Mouse (Mus musculus) intestine, embryonic 15.5 days (tissue): ENCODE measurements around the gene Osbpl9. TPM values are rescaled to one million over a fixed set of nuclear protein-coding genes. Genes with fewer than 3 reads are reported as not detected.

ENCODE experiments used
- ATAC-seq: fragments of 200-750 bp; cut with Nextera tagmentation; 2 replicates; pipeline ENCODE4 v1.8.0; 2017; ENCODE audit warnings: moderate TSS enrichment, moderate library complexity
- H3K27ac ChIP-seq: fragments of 300-500 bp; sonication (generic); 2 replicates; pipeline ENCODE4 v1.5.1; 2015; ENCODE audit warnings: mild to moderate bottlenecking, inconsistent platforms
- H3K27me3 ChIP-seq: fragments of 300-500 bp; sonication (generic); replicated peaks from 2 replicates; pipeline ENCODE4 v1.6.1; 2015; ENCODE audit warnings: inconsistent platforms
- H3K36me3 ChIP-seq: fragments of 300-500 bp; sonication (generic); 2 replicates; pipeline ENCODE4 v1.6.1; 2015; ENCODE audit warnings: inconsistent platforms
- H3K4me1 ChIP-seq: fragments of 300-500 bp; sonication (generic); replicated peaks from 2 replicates; pipeline ENCODE4 v1.6.1; 2015; ENCODE audit warnings: inconsistent platforms
- H3K4me2 ChIP-seq: fragments of 300-500 bp; sonication (generic); replicated peaks from 2 replicates; pipeline ENCODE4 v1.6.1; 2015; ENCODE audit warnings: mild to moderate bottlenecking, inconsistent platforms
- H3K4me3 ChIP-seq: fragments of 300-500 bp; sonication (generic); replicated peaks from 2 replicates; pipeline ENCODE4 v1.5.1; 2015; ENCODE audit warnings: inconsistent platforms
- H3K9ac ChIP-seq: fragments of 300-500 bp; sonication (generic); 2 replicates; pipeline ENCODE4 v1.6.1; 2015; ENCODE audit warnings: inconsistent platforms
- H3K9me3 ChIP-seq: fragments of 300-500 bp; sonication (generic); 2 replicates; pipeline ENCODE4 v1.6.1; 2016; ENCODE audit warnings: inconsistent platforms
- WGBS: fragments of 180-500 bp; shearing (Covaris S2); methylation state at CpG from one replicate; pipeline ENCODE4 v1.1.7; 2015; 5-methylcytosine and 5-hydroxymethylcytosine counted together
- polyA plus RNA-seq: library from polyadenylated mRNA; unstranded; fragments of >200 nt; fragmentation: Nextera tagmentation; extraction: Ambion mirVana; gene quantifications from 2 replicates; pipeline ENCODE4 v1.2.1, GENCODE M21; 2015

Gene Osbpl9
- polyA plus RNA-seq, 1 experiment from 2014 or later, result 56.1 TPM

DNA sequence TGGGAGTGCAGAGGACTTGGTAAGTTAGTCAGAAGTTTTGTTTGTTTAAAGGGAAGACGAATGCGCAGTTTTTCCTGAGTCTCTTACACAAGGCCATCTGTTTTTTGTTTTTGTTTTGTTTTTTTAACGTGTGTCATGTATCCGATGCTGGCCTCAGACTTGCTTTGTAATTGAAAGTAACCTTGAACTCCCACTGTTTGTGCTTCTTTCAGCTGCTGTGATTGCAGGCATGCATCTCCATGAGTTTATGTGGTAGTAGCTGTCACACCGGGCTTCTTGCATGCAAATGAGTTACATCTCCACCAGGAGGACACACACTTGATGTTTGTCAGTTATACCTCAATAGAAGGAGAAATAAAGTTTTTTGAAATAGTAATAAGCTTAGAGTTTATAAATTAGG lies 158.3 kb downstream of the Osbpl9 start:
- Histone ChIP-seq H3K36me3 (peaks cover 29% of the 10 kb centered on the region), H3K4me2 (no peak overlapping the region), H3K4me1 (no peaks in the 10 kb centered on the region), H3K9me3 (no peaks in the 10 kb centered on the region), H3K4me3 (no peak overlapping the region), H3K27me3 (no peaks in the 10 kb centered on the region), H3K9ac (no peak overlapping the region), H3K27ac (no peak overlapping the region)
- no peak for ATAC-seq
- 67% methylated on average over 5 of the region's 5 CpGs for WGBS

DNA sequence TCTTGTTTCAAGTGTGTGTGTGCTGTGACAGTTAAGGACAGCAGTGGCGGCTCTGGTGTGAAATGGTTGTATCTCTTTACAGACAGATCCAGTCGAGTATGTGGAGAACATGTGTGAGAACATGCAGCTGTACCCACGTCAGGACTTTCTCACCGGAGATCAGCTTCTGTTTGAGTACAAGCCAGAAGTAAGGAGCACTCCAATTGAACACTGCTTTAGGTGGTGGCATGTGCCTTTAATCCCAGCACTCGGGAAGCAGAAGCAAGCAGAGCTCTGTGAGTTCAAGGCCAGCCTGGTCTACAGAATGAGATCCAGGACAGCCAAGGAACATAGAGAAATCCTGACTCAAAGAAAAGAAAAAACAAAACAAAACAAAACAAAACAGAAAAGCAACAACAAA lies 158.8 kb downstream of the Osbpl9 start:
- H3K4me2 ChIP-seq, result no peak overlapping the region
- H3K9ac ChIP-seq, result no peak overlapping the region
- 70% methylated on average over 5 of the region's 5 CpGs for WGBS
- H3K27me3 ChIP-seq, result no peaks in the 10 kb centered on the region
- H3K27ac ChIP-seq, result no peak overlapping the region
- no peak for ATAC-seq
- no peak overlapping the region for H3K4me3 ChIP-seq
- no peaks in the 10 kb centered on the region for H3K9me3 ChIP-seq
- H3K4me1 ChIP-seq, result no peaks in the 10 kb centered on the region
- H3K36me3 ChIP-seq, result peaks cover 29% of the 10 kb centered on the region

GRCm38 (mm10) chr4:109042739-109043138 lies 159.3 kb downstream of the Osbpl9 start:
- Histone ChIP-seq H3K27me3 (no peaks in the 10 kb centered on the region), H3K9me3 (no peaks in the 10 kb centered on the region), H3K36me3 (peaks cover 28% of the 10 kb centered on the region), H3K4me3 (no peak overlapping the region), H3K4me1 (no peaks in the 10 kb centered on the region), H3K9ac (no peak overlapping the region), H3K27ac (no peak overlapping the region), H3K4me2 (no peak overlapping the region)
- ATAC-seq, result no peak
- 86% methylated on average over 4 of the region's 4 CpGs for WGBS

GRCm38 (mm10) chr4:109036327-109036726 lies 165.7 kb downstream of the Osbpl9 start:
- Histone ChIP-seq H3K4me1 (no peaks in the 10 kb centered on the region), H3K9me3 (no peaks in the 10 kb centered on the region), H3K27ac (no peak overlapping the region), H3K27me3 (no peaks in the 10 kb centered on the region), H3K36me3 (peaks cover 8% of the 10 kb centered on the region), H3K9ac (no peak overlapping the region), H3K4me3 (no peak overlapping the region), H3K4me2 (no peak overlapping the region)
- no peak for ATAC-seq

GRCm38 (mm10) chr4:109030266-109030665 lies 171.8 kb downstream of the Osbpl9 start:
- H3K4me3 ChIP-seq, result no peak overlapping the region
- no peaks in the 10 kb centered on the region for H3K9me3 ChIP-seq
- H3K27me3 ChIP-seq, result no peaks in the 10 kb centered on the region
- no peaks in the 10 kb centered on the region for H3K4me1 ChIP-seq
- H3K27ac ChIP-seq, result no peak overlapping the region
- H3K36me3 ChIP-seq, result no peaks in the 10 kb centered on the region
- no peak overlapping the region for H3K9ac ChIP-seq
- 96% methylated on average over 2 of the region's 2 CpGs for WGBS
- ATAC-seq, result no peak
- no peak overlapping the region for H3K4me2 ChIP-seq

DNA sequence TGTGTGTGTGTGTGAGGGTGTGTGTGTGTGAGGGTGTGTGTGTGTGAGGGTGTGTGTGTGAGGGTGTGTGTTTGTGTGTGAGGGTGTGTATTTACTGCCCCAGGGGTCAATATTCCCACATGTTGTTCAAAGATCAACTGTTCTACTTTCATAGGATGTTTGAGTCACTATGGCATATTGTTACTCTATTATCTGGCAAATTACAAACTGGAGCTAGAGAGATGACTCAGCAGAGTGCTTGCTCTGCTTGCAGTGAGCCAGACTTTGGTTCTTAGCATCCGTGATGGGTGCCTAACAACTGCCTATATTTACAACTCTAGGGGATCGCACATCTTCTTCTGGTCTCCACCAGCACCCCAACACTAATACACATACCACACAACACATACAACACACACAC lies 172.2 kb downstream of the Osbpl9 start:
- Histone ChIP-seq H3K27ac (no peak overlapping the region), H3K9me3 (no peaks in the 10 kb centered on the region), H3K4me3 (no peak overlapping the region), H3K27me3 (no peaks in the 10 kb centered on the region), H3K9ac (no peak overlapping the region), H3K36me3 (no peaks in the 10 kb centered on the region), H3K4me2 (no peak overlapping the region), H3K4me1 (0 out of 2 replicates have a peak, but pooled peaks cover 2% of the 10 kb centered on the region)
- 97% methylated on average over 2 of the region's 2 CpGs for WGBS
- ATAC-seq, result no peak

DNA sequence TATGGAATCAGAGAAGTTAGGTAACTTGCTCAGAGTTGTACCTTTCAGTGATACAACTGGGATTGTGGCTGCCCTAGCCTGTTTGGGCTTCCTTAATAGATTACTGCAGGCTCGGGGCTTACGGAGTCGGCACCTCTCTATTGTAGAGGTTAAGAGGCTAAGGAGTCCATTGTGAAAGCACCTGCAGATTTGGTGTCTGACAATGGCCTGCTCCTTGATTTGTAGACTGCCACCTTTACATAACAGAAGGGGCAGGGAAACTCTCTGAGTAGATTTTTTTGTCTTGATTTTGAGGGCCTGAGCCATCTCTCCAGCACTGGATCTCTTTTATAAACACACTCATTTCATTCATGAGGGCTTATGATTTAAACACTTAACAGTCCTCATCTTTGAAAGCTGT lies 175.5 kb downstream of the Osbpl9 start:
- H3K9me3 ChIP-seq, result no peaks in the 10 kb centered on the region
- 0 out of 2 replicates have a peak, but pooled peaks cover 2% of the 10 kb centered on the region for H3K4me1 ChIP-seq
- WGBS, result 87% methylated on average over 3 of the region's 3 CpGs
- no peak overlapping the region for H3K4me3 ChIP-seq
- H3K27me3 ChIP-seq, result no peaks in the 10 kb centered on the region
- ATAC-seq, result no peak
- H3K4me2 ChIP-seq, result no peak overlapping the region
- no peak overlapping the region for H3K9ac ChIP-seq
- H3K36me3 ChIP-seq, result no peaks in the 10 kb centered on the region; the same call in 1 of the 2 replicates
- no peak overlapping the region for H3K27ac ChIP-seq

GRCm38 (mm10) chr4:109025061-109025460 lies 177.0 kb downstream of the Osbpl9 start:
- Histone ChIP-seq H3K9ac (no peak overlapping the region), H3K9me3 (no peaks in the 10 kb centered on the region), H3K4me3 (no peak overlapping the region), H3K4me1 (0 out of 2 replicates have a peak, but pooled peaks cover 2% of the 10 kb centered on the region), H3K27ac (no peak overlapping the region), H3K4me2 (no peak overlapping the region), H3K36me3 (no peaks in the 10 kb centered on the region; the same call in 1 of the 2 replicates), H3K27me3 (no peaks in the 10 kb centered on the region)
- ATAC-seq, result no peak
- WGBS, result 68% methylated on average over 3 of the region's 3 CpGs

GRCm38 (mm10) chr4:109021976-109022375 lies 180.1 kb downstream of the Osbpl9 start:
- WGBS, result 72% methylated on average over 1 of the region's 1 CpGs

GRCm38 (mm10) chr4:109019301-109019700 lies 182.8 kb downstream of the Osbpl9 start:
- ATAC-seq, result no peak
- H3K9ac ChIP-seq, result no peak overlapping the region
- no peak overlapping the region for H3K4me3 ChIP-seq
- no peaks in the 10 kb centered on the region for H3K9me3 ChIP-seq
- no peaks in the 10 kb centered on the region for H3K27me3 ChIP-seq
- H3K36me3 ChIP-seq, result peaks cover 5% of the 10 kb centered on the region; the same call in 1 of the 2 replicates
- no peaks in the 10 kb centered on the region for H3K4me1 ChIP-seq
- no peak overlapping the region for H3K27ac ChIP-seq
- H3K4me2 ChIP-seq, result no peak overlapping the region
- WGBS, result 80% methylated on average over 4 of the region's 4 CpGs

More at GRCm38 (mm10) chr4:109021976-109022375, 180.1 kb downstream of the Osbpl9 start:
- Histone ChIP-seq H3K9ac (no peak overlapping the region), H3K27ac (no peak overlapping the region), H3K36me3 (peaks cover 5% of the 10 kb centered on the region; the same call in 1 of the 2 replicates), H3K4me2 (no peak overlapping the region), H3K4me1 (0 out of 2 replicates have a peak, but pooled peaks cover 2% of the 10 kb centered on the region), H3K9me3 (no peaks in the 10 kb centered on the region), H3K27me3 (no peaks in the 10 kb centered on the region), H3K4me3 (no peak overlapping the region)
- no peak for ATAC-seq

GRCm38 (mm10) chr4:109017441-109017840 lies 184.6 kb downstream of the Osbpl9 start:
- 57% methylated on average over 7 of the region's 7 CpGs for WGBS
- Histone ChIP-seq H3K27me3 (no peaks in the 10 kb centered on the region), H3K4me1 (no peaks in the 10 kb centered on the region), H3K9me3 (no peaks in the 10 kb centered on the region), H3K4me3 (no peak overlapping the region), H3K9ac (no peak overlapping the region), H3K27ac (no peak overlapping the region), H3K4me2 (no peak overlapping the region), H3K36me3 (0 out of 2 replicates have a peak, but pooled peaks cover 5% of the 10 kb centered on the region)
- no peak for ATAC-seq

GRCm38 (mm10) chr4:109014091-109014490 lies 188.0 kb downstream of the Osbpl9 start:
- Histone ChIP-seq H3K27ac (no peak overlapping the region), H3K27me3 (no peaks in the 10 kb centered on the region), H3K4me3 (no peak overlapping the region), H3K9ac (no peak overlapping the region), H3K4me2 (no peak overlapping the region), H3K4me1 (no peaks in the 10 kb centered on the region), H3K36me3 (0 out of 2 replicates have a peak, but pooled peaks cover 3% of the 10 kb centered on the region), H3K9me3 (no peaks in the 10 kb centered on the region)
- WGBS, result 92% methylated on average over 4 of the region's 4 CpGs
- ATAC-seq, result no peak
